Mouse (Mus musculus): ENCODE results near the gene Syce3. TPM values are rescaled to one million over a fixed set of nuclear protein-coding genes. Genes with fewer than 3 reads are reported as not detected.

Gene Syce3
- not detected in 2 replicates for polyA plus RNA-seq (2015; fragmentation: Nextera tagmentation; extraction: Ambion mirVana)

- no peaks in the 10 kb centered on the region for H3K36me3 ChIP-seq (ENCODE audit: control insufficient read depth, insufficient read depth, low read length)
- H3K4me1 ChIP-seq (ENCODE audit: control insufficient read depth, insufficient read depth, low read length) = no peaks in the 10 kb centered on the region
- no peak within 1 kb of the TSS for H3K27ac ChIP-seq (ENCODE audit: low read length)
- H3K4me3 ChIP-seq (ENCODE audit: low read depth, low read length) = no peak within 1 kb of the TSS
- no peak within 1 kb of the TSS for H3K4me2 ChIP-seq (ENCODE audit: low read length)
- 91% methylated on average over 24 of the region's 24 CpGs for WGBS
- peaks cover 3% of the 10 kb centered on the region; the same call in 1 of the 2 replicates for H3K9me3 ChIP-seq (replicated peaks; ENCODE audit: control insufficient read depth, low read length, poor library complexity, severe bottlenecking)
- no peak within 1 kb of the TSS for H3K9ac ChIP-seq (ENCODE audit: low read depth, low read length)
- H3K27me3 ChIP-seq (ENCODE audit: control insufficient read depth, insufficient read depth, low read depth, low read length) = no peaks in the 10 kb centered on the region
- no peak for ATAC-seq
Measured at GRCm38 (mm10) chr15:89410118-89410517, at the start of gene Syce3. Gene Syce3 (minus strand): TSS chr15:89410503.

DNA sequence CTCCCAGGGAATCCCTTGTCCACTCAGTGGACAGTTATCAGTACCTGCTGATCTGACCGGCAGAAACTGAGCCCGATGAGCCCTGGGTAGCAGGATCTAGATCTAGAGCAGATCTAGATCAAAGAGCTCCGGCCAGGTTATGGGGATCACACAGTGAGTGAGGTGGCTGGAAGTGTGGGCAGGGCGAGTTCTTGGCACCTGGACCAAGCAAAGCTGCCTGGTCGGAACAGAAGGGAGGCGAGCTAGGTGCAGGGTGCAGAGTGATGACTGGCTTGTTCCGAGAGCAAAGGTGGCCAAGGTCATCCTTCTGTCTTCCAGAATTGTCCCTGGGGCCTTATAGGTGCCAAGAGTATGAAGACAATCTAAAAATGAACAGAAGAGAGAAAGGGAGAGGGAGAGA is 49.5 kb upstream of the Syce3 start:
- H3K9ac ChIP-seq (ENCODE audit: low read depth, low read length) = no peak overlapping the region
- no peaks in the 10 kb centered on the region for H3K27me3 ChIP-seq (ENCODE audit: control insufficient read depth, insufficient read depth, low read depth, low read length)
- WGBS = 95% methylated on average over 7 of the region's 7 CpGs
- H3K36me3 ChIP-seq (ENCODE audit: control insufficient read depth, insufficient read depth, low read length) = peaks cover 48% of the 10 kb centered on the region
- H3K4me2 ChIP-seq (ENCODE audit: low read length) = no peak overlapping the region
- H3K4me1 ChIP-seq (ENCODE audit: control insufficient read depth, insufficient read depth, low read length) = peaks cover 12% of the 10 kb centered on the region
- no peaks in the 10 kb centered on the region for H3K9me3 ChIP-seq (replicated peaks; ENCODE audit: control insufficient read depth, low read length, poor library complexity, severe bottlenecking)
- no peak overlapping the region for H3K27ac ChIP-seq (ENCODE audit: low read length)
- no peak for ATAC-seq
- no peak overlapping the region for H3K4me3 ChIP-seq (ENCODE audit: low read depth, low read length)

DNA sequence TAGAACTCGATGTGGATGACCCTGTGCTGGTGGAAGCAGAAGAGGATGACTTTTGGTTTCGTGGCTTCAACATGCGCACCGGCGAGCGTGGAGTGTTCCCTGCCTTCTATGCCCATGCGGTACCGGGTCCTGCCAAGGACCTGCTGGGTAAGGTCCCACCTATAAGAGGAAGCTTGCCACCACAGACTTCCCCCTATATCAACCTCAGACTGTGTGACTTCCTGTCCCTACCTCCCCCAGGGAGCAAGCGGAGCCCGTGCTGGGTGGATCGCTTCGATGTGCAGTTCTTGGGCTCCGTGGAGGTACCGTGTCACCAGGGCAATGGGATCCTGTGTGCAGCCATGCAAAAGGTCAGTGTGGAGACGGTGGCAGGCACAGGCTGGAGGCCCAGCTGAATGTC is 48.6 kb upstream of the Syce3 start:
- Histone ChIP-seq H3K27ac (ENCODE audit: low read length) (no peak overlapping the region), H3K36me3 (ENCODE audit: control insufficient read depth, insufficient read depth, low read length) (peaks cover 48% of the 10 kb centered on the region), H3K4me1 (ENCODE audit: control insufficient read depth, insufficient read depth, low read length) (peaks cover 14% of the 10 kb centered on the region), H3K4me3 (ENCODE audit: low read depth, low read length) (no peak overlapping the region), H3K9ac (ENCODE audit: low read depth, low read length) (no peak overlapping the region), H3K9me3 (replicated peaks; ENCODE audit: control insufficient read depth, low read length, poor library complexity, severe bottlenecking) (no peaks in the 10 kb centered on the region), H3K27me3 (ENCODE audit: control insufficient read depth, insufficient read depth, low read depth, low read length) (no peaks in the 10 kb centered on the region), H3K4me2 (ENCODE audit: low read length) (no peak overlapping the region)
- no peak for ATAC-seq
- 92% methylated on average over 15 of the region's 15 CpGs for WGBS

- H3K9ac ChIP-seq (ENCODE audit: low read depth, low read length) = peak overlapping the region; percentile 85
- peaks cover 32% of the 10 kb centered on the region for H3K36me3 ChIP-seq (ENCODE audit: control insufficient read depth, insufficient read depth, low read length)
- WGBS = 80% methylated on average over 6 of the region's 6 CpGs
- H3K9me3 ChIP-seq (replicated peaks; ENCODE audit: control insufficient read depth, low read length, poor library complexity, severe bottlenecking) = no peaks in the 10 kb centered on the region
- H3K4me2 ChIP-seq (ENCODE audit: low read length) = peak overlapping the region; percentile 98
- H3K4me1 ChIP-seq (ENCODE audit: control insufficient read depth, insufficient read depth, low read length) = peaks cover 23% of the 10 kb centered on the region
- no peak for ATAC-seq
- peak overlapping the region; percentile 73 for H3K4me3 ChIP-seq (ENCODE audit: low read depth, low read length)
- no peak overlapping the region for H3K27ac ChIP-seq (ENCODE audit: low read length)
- no peaks in the 10 kb centered on the region for H3K27me3 ChIP-seq (ENCODE audit: control insufficient read depth, insufficient read depth, low read depth, low read length)
Measured at GRCm38 (mm10) chr15:89455642-89456041, 45.3 kb upstream of the Syce3 start.

DNA sequence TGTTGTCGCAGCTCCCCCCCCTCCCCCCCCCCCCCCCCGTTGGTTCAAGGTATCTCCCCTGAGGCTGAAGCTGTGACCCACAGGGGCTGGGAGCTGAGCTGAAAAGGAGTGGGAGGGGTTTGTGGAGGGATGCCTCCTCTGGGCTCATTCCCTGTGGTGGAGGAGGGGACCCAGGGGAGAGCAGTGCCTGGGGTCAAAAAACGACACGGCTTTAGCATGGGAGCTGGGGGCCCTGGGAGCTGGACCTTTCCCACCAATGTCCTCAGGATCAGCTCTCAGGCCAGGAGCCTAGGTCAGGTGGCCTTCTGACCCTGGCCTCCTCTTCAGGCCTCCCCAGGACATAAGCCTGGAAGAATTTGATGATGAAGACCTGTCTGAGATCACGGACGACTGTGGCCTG is 44.6 kb upstream of the Syce3 start:
- Histone ChIP-seq H3K9me3 (replicated peaks; ENCODE audit: control insufficient read depth, low read length, poor library complexity, severe bottlenecking) (no peaks in the 10 kb centered on the region), H3K36me3 (ENCODE audit: control insufficient read depth, insufficient read depth, low read length) (peaks cover 26% of the 10 kb centered on the region), H3K27me3 (ENCODE audit: control insufficient read depth, insufficient read depth, low read depth, low read length) (no peaks in the 10 kb centered on the region), H3K4me3 (ENCODE audit: low read depth, low read length) (peak overlapping the region; percentile 73), H3K4me1 (ENCODE audit: control insufficient read depth, insufficient read depth, low read length) (peaks cover 23% of the 10 kb centered on the region), H3K4me2 (ENCODE audit: low read length) (peak overlapping the region; percentile 98), H3K27ac (ENCODE audit: low read length) (peak overlapping the region; percentile 90), H3K9ac (ENCODE audit: low read depth, low read length) (peak overlapping the region; percentile 85)
- WGBS = 13% methylated on average over 4 of the region's 6 CpGs
- no peak for ATAC-seq

DNA sequence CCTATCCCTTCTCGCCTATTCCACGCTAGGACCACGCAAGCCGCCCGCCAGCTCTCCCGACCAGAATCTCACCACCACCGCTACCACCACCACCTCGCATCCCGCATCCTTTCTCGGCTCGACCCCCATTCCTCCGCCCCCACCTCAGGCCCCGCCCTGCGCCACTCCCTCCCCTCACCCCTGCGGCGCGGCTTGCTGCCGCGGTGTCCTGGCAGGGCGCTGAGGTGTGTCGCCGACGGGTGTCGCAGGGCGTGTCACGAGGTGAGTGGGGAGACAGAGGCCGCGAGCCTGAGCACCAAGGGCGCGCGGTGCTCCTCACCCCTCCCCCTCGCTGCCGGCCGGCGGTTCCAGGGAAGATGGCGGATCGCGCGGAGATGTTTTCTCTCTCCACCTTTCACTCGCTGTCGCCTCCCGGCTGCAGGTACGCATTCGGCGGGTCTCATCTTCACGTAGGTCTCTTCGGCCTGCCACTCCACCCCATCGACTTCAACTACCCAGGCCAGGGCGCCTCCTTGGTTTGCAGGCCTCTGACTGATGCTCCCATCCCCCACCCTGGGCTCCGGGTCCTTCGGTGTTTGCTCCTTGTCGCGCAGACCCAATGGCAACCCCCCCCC is 43.7 kb upstream of the Syce3 start, which contains the start of gene Mapk8ip2:
Mapk8ip2 (plus strand) TSS at position 49 of the 614 bp plus-strand sequence.
- H3K27ac ChIP-seq (ENCODE audit: low read length) = peak within 1 kb of the TSS; percentile 90
- peak within 1 kb of the TSS; percentile 98 for H3K4me2 ChIP-seq (ENCODE audit: low read length)
- peak within 1 kb of the TSS; percentile 73 for H3K4me3 ChIP-seq (ENCODE audit: low read depth, low read length)
- peak within 1 kb of the TSS; percentile 85 for H3K9ac ChIP-seq (ENCODE audit: low read depth, low read length)
- peaks cover 23% of the 10 kb centered on the region for H3K4me1 ChIP-seq (ENCODE audit: control insufficient read depth, insufficient read depth, low read length)
- ATAC-seq = peak; percentile 79
- H3K36me3 ChIP-seq (ENCODE audit: control insufficient read depth, insufficient read depth, low read length) = peaks cover 19% of the 10 kb centered on the region
- no peaks in the 10 kb centered on the region for H3K9me3 ChIP-seq (replicated peaks; ENCODE audit: control insufficient read depth, low read length, poor library complexity, severe bottlenecking)
- no peaks in the 10 kb centered on the region for H3K27me3 ChIP-seq (ENCODE audit: control insufficient read depth, insufficient read depth, low read depth, low read length)
- WGBS = under 1% methylated on average over 50 of the region's 53 CpGs

DNA sequence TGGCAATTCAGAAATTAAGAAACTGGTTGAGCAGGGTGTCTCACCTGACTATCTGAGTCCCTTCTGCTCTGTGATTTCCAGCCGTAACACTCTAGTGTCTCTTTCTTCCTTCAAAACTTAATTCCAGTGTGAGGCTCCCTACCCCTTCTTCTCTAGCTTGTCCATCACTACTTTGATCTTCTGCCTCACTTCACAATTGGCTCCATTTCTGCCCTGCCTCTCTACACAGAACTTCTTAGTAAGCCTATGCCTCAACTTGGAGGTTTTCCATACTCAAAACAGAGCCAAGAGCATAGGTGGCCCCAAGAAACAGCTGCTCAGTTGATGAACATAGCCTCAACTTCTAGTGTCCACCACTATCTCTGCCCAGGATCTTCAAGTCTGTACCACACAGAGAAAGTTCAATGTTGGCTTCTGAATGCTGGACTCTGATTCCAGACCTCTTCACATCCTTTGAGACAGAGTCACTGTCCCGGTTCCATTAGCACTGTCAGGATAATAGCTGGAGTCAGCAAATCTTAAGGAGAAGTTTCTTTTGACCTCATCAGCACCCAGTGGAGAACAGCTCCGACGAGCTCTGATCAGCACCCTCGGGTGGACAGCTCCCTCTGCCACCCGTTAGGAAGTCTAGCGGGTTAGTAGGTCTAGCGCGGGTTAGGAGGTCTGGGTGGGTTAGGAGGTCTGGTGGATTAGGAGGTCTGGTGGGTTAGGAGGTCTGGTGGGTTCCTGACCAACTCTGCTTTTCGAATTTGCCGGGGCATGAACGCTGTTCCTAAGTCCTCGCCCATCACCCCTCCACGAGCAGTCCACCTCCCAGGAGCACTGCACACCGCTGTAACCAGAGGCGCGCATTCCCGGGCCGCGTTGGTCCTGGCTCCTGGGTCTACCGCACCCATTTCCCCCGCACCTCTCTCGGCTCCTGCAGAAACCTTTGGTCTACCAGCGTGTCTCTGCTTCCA is 42.9 kb upstream of the Syce3 start:
- H3K9ac ChIP-seq (ENCODE audit: low read depth, low read length) = peak overlapping the region; percentile 85
- peak overlapping the region; percentile 98 for H3K4me2 ChIP-seq (ENCODE audit: low read length)
- 4% methylated on average over 24 of the region's 24 CpGs for WGBS
- no peaks in the 10 kb centered on the region for H3K9me3 ChIP-seq (replicated peaks; ENCODE audit: control insufficient read depth, low read length, poor library complexity, severe bottlenecking)
- H3K27me3 ChIP-seq (ENCODE audit: control insufficient read depth, insufficient read depth, low read depth, low read length) = no peaks in the 10 kb centered on the region
- peaks cover 23% of the 10 kb centered on the region for H3K4me1 ChIP-seq (ENCODE audit: control insufficient read depth, insufficient read depth, low read length)
- H3K36me3 ChIP-seq (ENCODE audit: control insufficient read depth, insufficient read depth, low read length) = peaks cover 16% of the 10 kb centered on the region
- H3K4me3 ChIP-seq (ENCODE audit: low read depth, low read length) = peak overlapping the region; percentile 73
- H3K27ac ChIP-seq (ENCODE audit: low read length) = peak overlapping the region; percentile 90
- ATAC-seq = peak; percentile 72

GRCm38 (mm10) chr15:89442486-89443070 is 32.3 kb upstream of the Syce3 start:
- Histone ChIP-seq H3K27me3 (ENCODE audit: control insufficient read depth, insufficient read depth, low read depth, low read length) (no peaks in the 10 kb centered on the region), H3K36me3 (ENCODE audit: control insufficient read depth, insufficient read depth, low read length) (0 out of 2 replicates have a peak, but pooled peaks cover 3% of the 10 kb centered on the region), H3K4me1 (ENCODE audit: control insufficient read depth, insufficient read depth, low read length) (no peaks in the 10 kb centered on the region), H3K27ac (ENCODE audit: low read length) (no peak overlapping the region), H3K4me3 (ENCODE audit: low read depth, low read length) (no peak overlapping the region), H3K9ac (ENCODE audit: low read depth, low read length) (no peak overlapping the region), H3K4me2 (ENCODE audit: low read length) (no peak overlapping the region), H3K9me3 (replicated peaks; ENCODE audit: control insufficient read depth, low read length, poor library complexity, severe bottlenecking) (no peaks in the 10 kb centered on the region)
- no peak for ATAC-seq
- 38% methylated on average over 8 of the region's 8 CpGs for WGBS

Data from midbrain, embryonic 16.5 days (tissue).